Mouse (Mus musculus) kidney, adult 2 months (tissue): ENCODE results near the gene Trp53tg5. TPM values are rescaled to one million over a fixed set of nuclear protein-coding genes. Genes with fewer than 3 reads are reported as not detected.

Source experiments
- DNase-seq: peaks from one replicate; pipeline ENCODE4 v3.0.0; 2021
- H3K27ac ChIP-seq: fragments of 200-500 bp; 2 replicates; pipeline ENCODE4 v1.5.1; 2012; ENCODE audit warnings: low read depth, low read length, control low read depth, inconsistent platforms; ENCODE audit not compliant: insufficient read depth
- H3K27me3 ChIP-seq: fragments of 200-500 bp; replicated peaks from 2 replicates; pipeline ENCODE4 v1.6.1; 2012; ENCODE audit warnings: mild to moderate bottlenecking, moderate library complexity, low read length, inconsistent platforms; ENCODE audit not compliant: control insufficient read depth, insufficient read depth
- H3K36me3 ChIP-seq: fragments of 200-500 bp; 2 replicates; pipeline ENCODE4 v1.6.1; 2012; ENCODE audit warnings: mild to moderate bottlenecking, moderate library complexity, low read length, inconsistent platforms; ENCODE audit not compliant: control insufficient read depth, insufficient read depth
- H3K4me1 ChIP-seq: fragments of 200-500 bp; 2 replicates; pipeline ENCODE4 v1.6.1; 2011; ENCODE audit warnings: low read length; ENCODE audit not compliant: control insufficient read depth, insufficient read depth
- H3K4me3 ChIP-seq: fragments of 200-500 bp; 2 replicates; pipeline ENCODE4 v1.5.1; 2011; ENCODE audit warnings: mild to moderate bottlenecking, low read depth, low read length, control low read depth; ENCODE audit not compliant: insufficient read depth
- CTCF ChIP-seq: fragments of 200-500 bp; conservative IDR thresholded peaks from 2 replicates; pipeline ENCODE4 v1.5.1; 2011; ENCODE audit warnings: low read depth, mild to moderate bottlenecking, control low read depth, low read length, moderate library complexity, mixed read lengths; ENCODE audit not compliant: insufficient read depth, insufficient read length
- POLR2A ChIP-seq: fragments of 200-500 bp; IDR thresholded peaks from one replicate; pipeline ENCODE4 v1.6.1; 2011; ENCODE audit warnings: low read depth, low read length, control low read depth
- WGBS: fragments of 180-500 bp; shearing (Covaris S2); methylation state at CpG from one replicate; pipeline ENCODE4 v1.1.7; 2018; 5-methylcytosine and 5-hydroxymethylcytosine counted together
- polyA plus RNA-seq: library from polyadenylated mRNA; depleted of rRNA; stranded (reverse); fragments of >200 nt; gene quantifications from 2 replicates; pipeline ENCODE4 v1.2.3, GENCODE M21; 2012

Gene Trp53tg5
- polyA plus RNA-seq, 1 experiment: not detected

DNA sequence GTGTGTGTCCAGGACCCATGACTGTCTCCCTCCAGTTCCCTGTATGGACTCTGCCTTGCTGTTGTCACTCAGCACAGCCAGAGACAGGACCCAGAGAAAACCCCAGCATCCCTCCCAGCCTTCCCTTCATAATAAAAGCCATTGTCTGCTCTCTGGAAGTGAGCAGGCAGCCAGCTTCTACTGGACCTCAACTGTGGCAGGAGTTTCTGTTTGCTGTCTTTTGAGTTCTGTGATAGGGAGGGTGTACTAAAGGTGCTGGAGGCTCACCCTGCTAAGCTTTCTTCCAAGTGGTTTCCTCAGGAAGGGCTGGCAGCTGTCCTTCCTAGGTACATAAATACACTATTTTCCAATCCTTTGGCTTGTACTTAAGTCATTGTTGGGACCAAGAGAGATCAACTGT is 8.4 kb downstream of the Trp53tg5 start:
- peaks cover 6% of the 10 kb centered on the region; the same call in 1 of the 2 replicates for H3K4me1 ChIP-seq
- no peak overlapping the region for H3K4me3 ChIP-seq
- no peak for DNase-seq
- H3K27ac ChIP-seq: no peak overlapping the region
- H3K36me3 ChIP-seq: no peaks in the 10 kb centered on the region
- H3K27me3 ChIP-seq: no peaks in the 10 kb centered on the region
- TF ChIP-seq POLR2A: no peak
- TF ChIP-seq CTCF: no peak

DNA sequence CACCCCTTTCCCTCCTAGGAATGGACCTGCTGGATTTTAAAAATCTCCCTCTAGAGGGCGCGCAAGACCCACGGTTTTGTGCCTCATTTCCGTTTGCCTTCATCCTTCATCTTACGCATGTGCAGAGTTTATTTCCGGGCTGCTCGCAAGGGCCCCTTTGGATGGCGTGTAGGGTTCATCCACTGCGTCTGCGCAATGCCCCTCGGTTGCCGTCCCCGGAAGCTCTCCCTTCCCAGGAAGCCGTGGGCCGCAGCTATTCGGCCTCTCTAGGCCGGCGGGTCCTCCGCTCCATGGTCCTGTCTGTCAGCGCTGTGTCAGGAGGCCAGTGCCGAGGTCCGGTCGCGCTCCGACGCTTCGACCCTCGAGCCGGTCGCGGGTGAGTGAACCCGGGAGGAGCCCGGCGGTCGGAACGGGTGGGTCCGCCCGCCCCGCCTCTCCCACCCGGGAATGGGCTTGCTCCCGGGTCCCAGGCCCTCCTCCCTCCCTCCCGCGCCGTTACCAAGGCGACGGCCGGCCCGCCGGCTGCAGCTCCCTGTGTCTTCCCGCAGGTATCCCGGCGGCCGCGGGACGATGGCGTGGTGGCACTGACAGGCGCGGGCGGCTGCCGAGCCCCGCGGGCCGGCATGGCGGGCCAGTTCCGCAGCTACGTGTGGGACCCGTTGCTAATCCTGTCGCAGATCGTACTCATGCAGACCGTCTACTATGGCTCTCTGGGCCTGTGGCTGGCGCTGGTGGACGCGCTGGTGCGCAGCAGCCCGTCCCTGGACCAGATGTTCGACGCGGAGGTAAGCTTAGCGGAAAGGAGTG is 12.6 kb downstream of the Trp53tg5 start, which contains the start of gene Gm20458:
Gene Gm20458 (plus strand): TSS at position 223 of the 807 bp plus-strand sequence.
- TF ChIP-seq CTCF: peak; percentile 85
- TF ChIP-seq POLR2A: peak; percentile 36
- peak within 1 kb of the TSS; percentile 72 for H3K27ac ChIP-seq
- WGBS: under 1% methylated on average over 79 of the region's 79 CpGs
- peak within 1 kb of the TSS; percentile 97 for H3K4me3 ChIP-seq
- peaks cover 29% of the 10 kb centered on the region for H3K4me1 ChIP-seq
- H3K36me3 ChIP-seq: no peaks in the 10 kb centered on the region
- peak; percentile 99 for DNase-seq
- no peaks in the 10 kb centered on the region for H3K27me3 ChIP-seq

DNA sequence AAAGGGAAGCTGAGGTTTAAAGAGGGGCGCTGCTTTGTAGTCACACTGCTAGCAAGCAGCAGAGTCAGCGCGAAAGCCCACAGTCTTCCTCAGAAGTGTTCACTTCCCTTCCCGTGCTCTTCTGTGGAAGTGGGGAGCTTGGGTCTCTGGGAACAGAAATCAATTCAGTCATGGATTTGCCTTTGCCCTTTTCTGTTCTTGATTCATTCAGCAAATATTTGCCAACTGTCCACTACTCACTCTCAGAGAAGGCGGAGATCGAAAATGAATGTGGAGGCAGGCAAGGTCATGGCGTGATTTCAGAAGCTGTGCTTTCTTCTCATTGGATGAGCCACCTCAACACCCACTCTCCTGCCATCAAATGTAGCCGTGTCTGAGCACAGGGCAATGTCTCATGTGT is 15.0 kb downstream of the Trp53tg5 start:
- Histone ChIP-seq H3K27ac (peak overlapping the region; percentile 84), H3K4me3 (no peak overlapping the region), H3K27me3 (no peaks in the 10 kb centered on the region), H3K4me1 (peaks cover 43% of the 10 kb centered on the region), H3K36me3 (no peaks in the 10 kb centered on the region)
- 57% methylated on average over 8 of the region's 8 CpGs for whole genome bisulfite sequencing
- TF ChIP-seq POLR2A (no peak), CTCF (no peak)
- DNase-seq: peak; percentile 82

DNA sequence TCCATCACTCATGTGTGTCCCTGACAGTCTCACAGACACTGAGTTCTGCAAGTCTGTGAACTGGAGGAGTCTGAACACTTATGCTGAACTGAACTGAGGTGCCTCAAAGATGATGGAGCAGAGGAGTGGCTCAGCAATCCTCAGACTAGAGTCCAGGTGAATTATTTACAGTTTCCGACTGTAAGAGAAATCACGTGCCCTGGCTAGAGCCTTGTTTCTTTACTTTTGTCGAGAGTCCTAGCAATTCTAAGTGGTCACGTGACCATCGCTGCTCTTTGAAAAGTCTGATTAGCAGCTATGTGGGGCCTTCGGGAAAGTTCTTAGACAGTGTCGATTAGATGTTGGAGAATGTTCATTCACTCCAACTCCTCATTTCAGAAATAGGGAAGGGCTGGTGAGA is 15.6 kb downstream of the Trp53tg5 start:
- Histone ChIP-seq H3K27ac (peak overlapping the region; percentile 99), H3K4me1 (peaks cover 49% of the 10 kb centered on the region), H3K27me3 (no peaks in the 10 kb centered on the region), H3K4me3 (peak overlapping the region; percentile 31; the same call in 1 of the 2 replicates), H3K36me3 (no peaks in the 10 kb centered on the region)
- 26% methylated on average over 7 of the region's 7 CpGs for WGBS
- no peak for TF ChIP-seq CTCF
- no peak for TF ChIP-seq POLR2A
- DNase-seq: peak; percentile 93

DNA sequence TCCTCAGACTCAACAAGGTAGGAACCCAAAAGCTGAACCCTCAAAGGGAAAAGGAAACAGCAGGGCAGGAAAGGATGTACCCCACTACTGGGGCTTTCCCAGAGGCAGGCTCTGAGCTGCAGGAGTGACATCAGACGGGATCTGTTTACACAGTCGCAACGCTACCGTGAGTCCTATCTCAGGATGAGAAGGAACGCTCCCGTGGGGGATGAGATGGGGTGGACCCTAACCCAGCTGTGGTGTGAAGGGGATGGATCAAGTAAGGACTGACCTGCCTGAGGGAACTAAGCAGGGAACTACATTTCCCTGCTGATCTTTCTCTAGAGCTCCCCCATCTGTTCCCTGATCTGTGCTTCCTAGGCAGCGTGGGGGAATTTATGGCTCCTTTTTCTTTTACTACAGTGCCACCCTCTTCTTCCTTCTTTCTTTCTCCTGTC is 16.6 kb downstream of the Trp53tg5 start, which contains the start of gene Sys1:
Gene Sys1 (plus strand): TSS at position 101 of the 437 bp plus-strand sequence.
- 0 out of 2 replicates have a peak, but pooled peaks have one; percentile 20 for TF ChIP-seq CTCF
- no peak for TF ChIP-seq POLR2A
- peak within 1 kb of the TSS; percentile 99 for H3K27ac ChIP-seq
- peaks cover 49% of the 10 kb centered on the region for H3K4me1 ChIP-seq
- 5% methylated on average over 7 of the region's 7 CpGs for WGBS
- no peaks in the 10 kb centered on the region for H3K36me3 ChIP-seq
- peak; percentile 72 for DNase-seq
- H3K27me3 ChIP-seq: no peaks in the 10 kb centered on the region
- peak within 1 kb of the TSS; percentile 31; the same call in 1 of the 2 replicates for H3K4me3 ChIP-seq

DNA sequence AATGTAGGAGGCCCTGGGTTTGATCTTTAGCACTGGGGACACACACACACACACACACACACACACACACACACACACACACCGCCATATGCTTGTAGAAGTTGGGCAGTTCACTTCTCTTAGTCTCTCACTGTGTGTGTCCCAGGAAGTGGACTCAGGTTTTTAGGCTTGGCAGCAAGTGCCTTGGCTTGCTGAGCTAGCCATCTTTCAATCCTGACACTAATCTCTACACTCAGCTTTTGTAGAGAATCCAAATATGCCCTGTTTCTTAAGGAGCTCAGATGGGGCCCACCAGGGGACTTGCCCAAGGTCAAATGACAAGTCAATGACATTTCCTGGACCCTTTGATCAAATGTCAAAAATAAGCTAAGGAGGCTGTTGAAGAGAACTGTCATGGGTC is 17.1 kb downstream of the Trp53tg5 start:
- peak; percentile 37 for DNase-seq
- Histone ChIP-seq H3K4me3 (no peak overlapping the region), H3K27me3 (no peaks in the 10 kb centered on the region), H3K4me1 (peaks cover 46% of the 10 kb centered on the region), H3K36me3 (no peaks in the 10 kb centered on the region), H3K27ac (peak overlapping the region; percentile 99)
- TF ChIP-seq POLR2A (no peak), CTCF (no peak)
- 75% methylated on average over 1 of the region's 1 CpGs for WGBS
